Mouse (Mus musculus) CD8-positive naive resting alpha-beta T cell, adult 2 months (primary cell): ENCODE measurements around the gene Cyp2d11.
"Not testable (repeated sequence)": the region's sequence is repeated elsewhere in the genome, so short reads cannot be mapped to it uniquely, and the experiment has no call there.

Experiments
- DNase-seq, 2 experiments: peaks; one replicate each; pipeline ENCODE4 v3.0.0; 2022; ENCODE audit warnings: low read depth in 2 of 2, low spot score in 2 of 2

The Cyp2d11 gene

DNA sequence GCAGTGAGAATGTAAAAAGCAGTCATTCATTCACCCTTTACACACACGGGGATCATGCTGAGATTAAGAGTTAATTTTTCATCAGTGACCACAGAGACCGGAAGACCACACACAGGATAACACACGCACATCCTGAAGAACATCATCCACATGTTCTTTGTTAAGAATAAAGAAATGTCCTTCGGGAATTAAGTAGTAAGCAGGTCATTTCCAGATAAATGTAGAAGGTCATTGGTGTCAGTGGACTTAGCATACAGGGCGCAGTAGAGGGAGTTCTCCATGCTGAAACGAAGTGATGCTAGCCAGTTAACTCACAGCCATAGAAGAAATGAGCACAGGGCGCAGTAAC, 13.1 kb downstream of the Cyp2d11 start:
- DNase-seq: no peak

- DNase-seq: peak; percentile 15 to 18
Observed at GRCm38 (mm10) chr15:82379871-82380713, 13.7 kb downstream of the Cyp2d11 start, which contains the start of gene Cyp2d22. Cyp2d22 (minus strand) TSS chr15:82380260.

GRCm38 (mm10) chr15:82379511-82379870, 14.3 kb downstream of the Cyp2d11 start:
- no peak for DNase-seq

DNA sequence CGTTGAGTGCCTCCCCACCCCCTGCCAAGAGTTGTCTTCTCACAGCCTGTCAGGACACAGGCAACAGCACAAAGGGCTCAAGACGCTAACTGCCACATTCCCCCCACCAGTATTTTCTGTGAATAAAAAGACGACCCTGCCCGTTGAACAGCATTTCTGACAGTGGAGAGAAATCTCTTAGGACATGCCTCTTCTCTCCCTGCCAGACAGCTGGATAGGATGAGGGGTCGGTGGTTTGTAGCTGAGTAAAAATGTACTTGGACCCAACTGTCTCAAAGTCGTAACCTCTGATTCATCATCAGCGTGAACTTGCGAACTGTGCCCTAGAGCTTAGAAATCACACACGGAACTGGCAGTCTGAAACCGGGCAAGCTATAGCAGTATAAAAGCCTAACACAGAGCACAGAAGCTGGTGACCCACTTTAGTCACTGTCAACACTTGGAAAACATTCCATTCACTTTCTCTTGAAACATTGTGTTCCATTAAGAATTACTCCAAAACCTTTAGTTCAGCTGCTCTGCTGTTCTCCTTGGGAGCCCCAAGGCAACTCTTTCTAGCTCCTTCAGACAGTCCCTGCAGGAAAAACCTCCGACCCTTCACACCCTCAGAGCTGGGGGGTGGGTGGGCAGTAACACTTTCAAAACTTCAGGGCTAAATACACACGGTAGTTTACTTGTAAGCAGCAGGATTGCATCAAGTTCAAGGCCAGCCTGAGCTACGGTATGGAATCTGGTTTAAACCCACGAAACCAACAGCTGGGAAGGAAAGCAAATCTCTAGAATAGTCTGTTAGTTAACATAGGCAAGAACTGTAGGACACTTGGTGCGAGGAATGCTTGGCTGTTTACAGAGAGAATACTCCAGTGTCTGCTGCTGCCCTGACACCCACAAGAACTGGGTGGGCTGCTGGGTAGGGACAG, 15.3 kb downstream of the Cyp2d11 start:
- no peak for DNase-seq

- no peak for DNase-seq
Observed at GRCm38 (mm10) chr15:82377701-82378100, 16.1 kb downstream of the Cyp2d11 start.

DNA sequence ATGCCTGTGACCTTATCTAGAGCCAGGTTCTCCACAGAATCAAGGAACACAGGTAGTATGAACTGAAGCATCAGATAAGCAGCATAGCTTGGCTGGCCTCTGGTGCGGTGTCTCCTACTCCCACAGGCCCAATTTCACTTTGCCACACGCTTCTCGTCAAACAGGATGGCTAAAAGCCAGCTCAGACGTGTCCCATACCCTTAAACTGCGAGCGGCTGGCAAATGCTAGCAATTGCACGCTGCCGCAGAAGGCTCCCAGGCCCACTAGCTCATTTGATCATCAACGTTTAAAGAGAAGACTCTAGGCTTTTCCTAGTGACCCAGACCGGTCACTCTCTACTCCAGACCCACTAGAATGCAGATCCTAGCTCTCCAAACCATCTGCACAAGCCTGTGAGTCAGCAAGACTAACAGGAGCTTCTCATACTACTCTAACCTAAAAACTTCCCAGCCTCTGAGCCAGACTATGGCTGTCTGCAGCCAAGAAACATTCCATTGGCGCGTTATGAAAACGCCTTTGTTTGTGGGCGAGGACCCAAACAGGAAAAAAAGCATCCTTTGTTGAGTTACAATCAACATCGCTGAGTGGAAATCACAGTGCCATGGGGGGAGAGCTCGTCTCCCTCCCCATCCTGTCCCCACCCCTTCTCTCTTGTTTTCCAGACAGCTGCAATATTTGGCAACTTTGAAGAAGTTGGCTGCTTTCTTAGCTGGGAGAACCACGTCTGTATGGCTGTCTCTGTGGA, 17.3 kb downstream of the Cyp2d11 start:
- no peak for DNase-seq

GRCm38 (mm10) chr15:82375855-82376254, 18.0 kb downstream of the Cyp2d11 start:
- DNase-seq: no peak

- DNase-seq: no peak
Observed at GRCm38 (mm10) chr15:82374437-82374836, 19.4 kb downstream of the Cyp2d11 start.

DNA sequence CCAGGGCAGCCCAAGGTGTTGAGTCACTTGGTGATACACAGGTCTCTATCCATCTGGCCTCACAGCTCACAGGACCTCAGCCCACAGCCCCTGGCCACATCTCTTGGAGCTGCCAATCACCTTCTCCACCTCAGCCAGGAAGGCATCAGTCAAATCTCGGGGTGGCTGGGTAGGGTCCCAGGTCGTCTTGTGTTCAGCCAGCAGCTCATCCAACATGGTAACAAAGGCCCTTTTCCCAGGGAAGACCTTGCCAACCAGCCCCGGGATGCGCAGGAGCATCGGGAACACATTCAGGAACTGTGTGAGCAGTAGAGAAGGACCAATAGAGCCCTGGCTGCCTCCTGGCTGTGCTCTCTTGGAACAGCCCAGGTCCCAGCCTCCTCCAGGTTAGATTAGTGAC, 20.8 kb downstream of the Cyp2d11 start:
- no peak for DNase-seq

DNA sequence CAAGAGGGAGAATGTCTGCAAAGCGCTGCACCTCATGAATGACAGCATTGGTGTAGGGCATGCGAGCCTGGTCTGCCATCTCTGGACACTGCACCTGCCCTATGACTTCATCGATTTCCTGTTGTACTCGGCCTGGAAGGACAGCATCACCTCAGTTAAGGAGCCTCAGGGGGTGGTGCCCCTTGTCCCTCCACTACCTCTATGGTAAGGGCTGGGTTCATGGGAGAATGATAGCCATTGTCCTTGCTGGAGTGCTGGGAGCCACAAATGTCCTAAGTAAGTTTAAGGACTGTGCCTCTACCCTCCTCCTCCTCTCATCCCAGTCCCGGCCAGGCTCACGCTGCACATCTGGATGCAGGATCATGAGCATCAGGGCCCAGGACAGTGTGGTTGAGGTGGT, 21.4 kb downstream of the Cyp2d11 start:
- no peak for DNase-seq

GRCm38 (mm10) chr15:82368851-82369250, 25.0 kb downstream of the Cyp2d11 start:
- DNase-seq: no peak

GRCm38 (mm10) chr15:82368146-82368545, 25.7 kb downstream of the Cyp2d11 start:
- DNase-seq: no peak

- DNase-seq: not testable (repeated sequence)
Observed at GRCm38 (mm10) chr15:82364561-82364960, 29.3 kb downstream of the Cyp2d11 start.

DNA sequence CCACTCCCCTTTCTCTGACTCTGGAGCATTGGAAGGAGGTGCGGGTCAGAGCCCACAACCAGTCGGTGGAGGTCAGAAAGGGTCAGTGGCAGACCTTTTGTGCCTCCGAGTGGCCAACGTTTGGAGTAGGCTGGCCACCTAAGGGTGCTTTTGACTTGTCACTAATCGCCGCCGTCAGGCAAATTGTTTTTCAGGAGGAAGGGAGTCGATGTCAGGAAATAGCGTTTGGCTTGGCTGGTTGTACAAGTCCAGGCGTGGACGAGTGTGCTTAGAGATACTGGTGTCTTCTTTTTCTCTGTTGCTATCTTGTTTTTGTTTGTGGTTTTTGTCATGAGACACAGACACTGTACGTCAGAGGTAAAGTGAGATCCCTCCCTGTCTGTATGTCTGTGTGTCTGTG, 30.0 kb downstream of the Cyp2d11 start:
- not testable (repeated sequence) for DNase-seq

DNA sequence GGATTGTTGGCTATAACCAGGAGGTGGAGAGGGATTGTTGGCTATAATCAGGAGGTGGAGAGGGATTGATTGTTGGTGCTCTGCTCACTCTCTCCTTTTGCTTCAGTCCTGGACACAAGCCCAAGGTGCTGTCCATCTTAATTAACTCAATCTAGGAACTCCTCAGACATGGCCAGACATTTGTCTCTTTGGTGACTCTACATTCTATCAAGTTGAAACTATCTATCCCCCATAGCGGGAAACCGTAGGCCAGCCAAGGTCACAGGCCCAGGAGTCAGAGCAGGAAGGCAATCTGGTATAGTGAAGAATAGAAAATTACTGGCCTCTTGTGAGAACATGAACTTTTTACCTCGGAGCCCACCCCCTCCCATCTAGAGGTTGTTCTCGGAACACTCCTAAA, 31.6 kb downstream of the Cyp2d11 start:
- no peak for DNase-seq

DNA sequence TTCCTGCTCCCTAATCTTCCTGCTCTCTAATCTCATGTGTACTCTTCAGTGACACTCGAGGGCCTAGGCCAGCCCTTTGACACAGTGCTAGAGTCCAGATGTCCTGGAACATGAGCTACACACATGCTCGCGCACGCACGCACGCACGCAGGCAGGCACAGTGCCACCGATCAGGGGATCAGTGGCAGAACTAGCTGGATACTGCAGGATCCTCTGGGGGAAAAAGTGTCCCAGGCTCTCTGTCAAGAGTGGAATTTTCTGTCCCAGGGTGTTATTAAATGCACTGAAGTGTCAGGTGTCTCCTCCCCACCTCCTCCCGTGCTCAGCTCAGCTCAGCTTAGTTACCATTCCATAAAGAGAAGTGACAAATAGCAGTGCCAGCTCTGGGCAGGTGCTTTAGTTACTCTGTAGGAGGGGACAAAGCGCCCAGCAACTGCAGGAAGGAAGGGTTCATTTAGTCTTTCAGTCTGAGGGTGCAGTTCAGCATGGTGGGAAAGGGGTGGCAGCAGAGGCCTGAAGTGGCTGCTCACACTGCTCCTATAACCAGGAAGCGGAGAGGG, 32.3 kb downstream of the Cyp2d11 start:
- DNase-seq: no peak

DNA sequence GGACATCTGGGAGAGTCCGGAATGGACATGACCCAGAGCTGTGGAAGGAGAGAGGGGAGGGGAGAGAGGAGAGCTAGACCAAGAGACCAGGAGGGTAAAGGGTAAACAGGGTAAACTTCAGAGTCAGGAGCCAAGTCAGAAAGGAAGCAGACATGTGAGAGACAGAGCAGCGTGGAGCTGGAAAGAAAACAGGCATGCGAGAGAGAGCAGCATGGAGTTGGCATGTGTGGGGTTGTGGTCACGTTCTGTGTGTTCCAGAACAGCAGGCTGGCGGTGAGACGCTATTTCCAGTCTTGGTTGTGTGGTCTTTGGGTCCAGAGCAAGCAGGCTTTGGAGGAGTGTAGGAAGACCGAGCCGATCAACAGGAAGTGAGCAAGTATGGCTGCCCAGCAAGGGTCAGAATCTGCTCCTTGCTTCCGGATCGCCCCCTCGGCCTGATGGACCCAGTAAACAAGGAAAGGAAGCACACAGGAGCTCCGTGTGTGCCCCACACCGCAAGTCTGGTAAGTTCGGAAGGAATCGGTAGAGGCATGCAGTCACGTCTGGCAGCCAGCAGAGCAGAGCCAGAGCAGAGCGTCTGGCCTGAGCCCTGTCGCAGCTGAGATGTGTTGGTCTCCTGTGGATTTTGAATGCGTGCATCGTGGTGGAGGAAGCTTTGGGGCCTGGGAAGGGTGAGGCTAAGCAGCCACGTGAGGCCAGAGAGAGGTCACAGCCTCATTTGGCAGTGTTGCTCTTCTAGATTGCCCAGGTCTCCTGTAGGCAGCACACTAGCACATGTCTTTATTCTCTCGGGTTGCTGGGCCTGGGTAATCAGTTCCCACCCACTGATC, 35.2 kb downstream of the Cyp2d11 start:
- DNase-seq: no peak

DNA sequence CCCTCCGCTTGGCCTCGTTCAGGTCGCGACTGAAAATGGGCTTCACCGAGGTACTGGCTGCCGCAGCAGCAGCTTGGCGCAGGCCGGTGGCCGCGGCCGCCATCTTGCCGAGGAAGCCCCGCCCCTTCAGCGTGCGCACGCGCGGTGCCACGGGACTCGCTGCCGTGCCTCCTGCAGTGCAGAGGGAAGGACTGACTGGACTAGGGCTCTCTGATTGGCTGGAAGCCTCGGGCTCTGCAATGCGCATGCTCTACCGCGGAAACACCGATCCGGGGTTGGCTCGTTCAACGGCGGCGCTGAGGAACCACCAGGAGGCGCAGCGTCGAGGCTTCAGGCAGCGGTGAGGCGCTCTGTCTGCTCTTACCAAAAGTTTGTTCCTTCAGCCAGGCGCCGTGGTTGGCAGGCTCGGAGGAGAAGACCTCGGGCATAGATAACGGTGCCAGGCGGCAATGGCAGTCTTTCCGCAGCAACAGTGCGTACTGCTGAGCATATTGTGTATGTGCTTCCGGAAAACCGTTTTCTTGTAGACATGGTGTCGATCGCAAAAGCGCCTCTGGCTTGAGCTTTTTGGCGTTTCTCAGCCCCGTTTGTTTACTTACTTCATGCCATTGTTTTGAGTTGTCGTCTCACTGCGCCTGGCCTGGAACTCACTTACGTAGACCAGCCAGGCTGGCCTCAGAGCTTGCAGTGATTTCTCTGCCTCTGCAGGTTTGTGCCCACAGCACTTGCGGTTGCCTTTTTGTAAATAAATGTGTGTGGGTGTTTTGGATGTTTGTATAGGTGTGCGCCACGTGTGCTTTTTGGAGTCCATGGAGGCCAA, 39.5 kb downstream of the Cyp2d11 start, which contains the start of gene Ndufa6:
Gene Ndufa6 (minus strand): TSS at position 197 of the 820 bp plus-strand sequence.
- peak; percentile 93 to 95 for DNase-seq

GRCm38 (mm10) chr15:82353745-82354113, 40.1 kb downstream of the Cyp2d11 start:
- no peak for DNase-seq
